Mouse (Mus musculus) CH12.LX (cell line): ENCODE data around the gene Acvr1.

Experiments
- CTCF ChIP-seq, 2 experiments: IDR thresholded peaks in 1 of 2; conservative IDR thresholded peaks in 1 of 2; 2 replicates each; pipeline ENCODE4 v1.5.1; 2011 to 2012; ENCODE audit warnings: low read depth in 2 of 2, low read length in 2 of 2, improper control_type of control experiment in 1 of 2, inconsistent platforms in 1 of 2, mild to moderate bottlenecking in 1 of 2, moderate library complexity in 1 of 2
- MXI1 ChIP-seq: IDR thresholded peaks from 2 replicates; pipeline ENCODE4 v1.6.1; 2011; ENCODE audit warnings: mild to moderate bottlenecking, low read depth, low read length, improper control_type of control experiment
- MYC ChIP-seq: IDR thresholded peaks from 2 replicates; pipeline ENCODE4 v1.6.1; 2011; ENCODE audit warnings: low read depth, mild to moderate bottlenecking, improper control_type of control experiment, low read length
- PAX5 ChIP-seq: IDR thresholded peaks from 2 replicates; pipeline ENCODE4 v1.6.1; 2012; ENCODE audit warnings: low read length, inconsistent platforms, mixed read lengths
- POLR2A ChIP-seq: IDR thresholded peaks from 2 replicates; pipeline ENCODE4 v1.6.1; 2011; ENCODE audit warnings: low read depth, mild to moderate bottlenecking, improper control_type of control experiment, low read length
- RCOR1 ChIP-seq: conservative IDR thresholded peaks from 2 replicates; pipeline ENCODE4 v1.6.1; 2012; ENCODE audit warnings: low read depth, mild to moderate bottlenecking, inconsistent platforms, low read length, improper control_type of control experiment
- ZC3H11A ChIP-seq: IDR thresholded peaks from 2 replicates; pipeline ENCODE4 v1.6.1; 2012; ENCODE audit warnings: low read depth, mild to moderate bottlenecking, inconsistent platforms, low read length, improper control_type of control experiment

DNA sequence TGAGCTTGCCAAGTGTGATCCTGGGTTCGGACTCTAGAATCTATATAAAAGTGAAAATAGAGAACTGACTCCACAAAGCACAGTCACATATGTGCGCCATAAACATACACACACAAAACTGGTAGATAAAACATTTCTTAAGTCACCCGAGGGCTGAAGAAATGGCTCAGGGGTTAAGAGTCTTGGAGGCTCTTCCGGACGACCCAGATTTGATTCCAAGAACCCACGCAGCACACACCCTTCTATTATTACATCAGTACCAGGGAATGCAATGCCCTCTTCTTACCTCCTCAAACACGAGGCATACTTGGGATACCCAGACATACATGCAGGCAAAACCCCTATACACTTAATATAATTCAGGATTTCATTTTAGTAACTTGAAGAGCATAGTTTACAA, 97.1 kb downstream of the Acvr1 start, which contains the start of gene Gm17409:
- no peak for TF ChIP-seq CTCF (conservative IDR thresholded peaks at IDR 0.05 in 1 of 2, IDR thresholded peaks at IDR 0.05 in 1 of 2; ENCODE audit: low read depth in 2 of 2, low read length in 2 of 2)
- no peak for TF ChIP-seq ZC3H11A
- TF ChIP-seq MXI1: no peak
- TF ChIP-seq RCOR1: no peak
- TF ChIP-seq PAX5: no peak
- TF ChIP-seq MYC: no peak
- TF ChIP-seq POLR2A: no peak
